Mouse (Mus musculus): ENCODE results near the gene Mvb12b. TPM values are rescaled to one million over a fixed set of nuclear protein-coding genes. Genes with fewer than 3 reads are reported as not detected.

Gene Mvb12b
- polyA plus RNA-seq, 1 experiment from 2014 or later = 17.8 TPM

- no peaks in the 10 kb centered on the region for H3K36me3 ChIP-seq
- no peak overlapping the region for H3K4me2 ChIP-seq
- 68% methylated on average over 5 of the region's 8 CpGs for WGBS
- ATAC-seq (ENCODE audit: insufficient read depth, low FRiP score, low read depth) = no peak
- H3K27ac ChIP-seq = no peak overlapping the region
- no peaks in the 10 kb centered on the region for H3K27me3 ChIP-seq (replicated peaks)
- H3K4me3 ChIP-seq (replicated peaks) = no peak overlapping the region
- H3K9me3 ChIP-seq = no peaks in the 10 kb centered on the region
- 0 out of 2 replicates have a peak, but pooled peaks cover 3% of the 10 kb centered on the region for H3K4me1 ChIP-seq
- H3K9ac ChIP-seq = no peak overlapping the region
Observed at GRCm38 (mm10) chr2:33764476-33764875, 123.3 kb downstream of the Mvb12b start.

GRCm38 (mm10) chr2:33762210-33762609, 125.5 kb downstream of the Mvb12b start:
- no peaks in the 10 kb centered on the region for H3K9me3 ChIP-seq
- H3K27me3 ChIP-seq (replicated peaks) = no peaks in the 10 kb centered on the region
- H3K9ac ChIP-seq = no peak overlapping the region
- H3K27ac ChIP-seq = no peak overlapping the region
- no peak overlapping the region for H3K4me3 ChIP-seq (replicated peaks)
- 56% methylated on average over 6 of the region's 6 CpGs for WGBS
- H3K4me2 ChIP-seq = no peak overlapping the region
- ATAC-seq (ENCODE audit: insufficient read depth, low FRiP score, low read depth) = no peak
- no peaks in the 10 kb centered on the region for H3K36me3 ChIP-seq
- H3K4me1 ChIP-seq = 0 out of 2 replicates have a peak, but pooled peaks cover 3% of the 10 kb centered on the region

- Histone ChIP-seq H3K4me1 (0 out of 2 replicates have a peak, but pooled peaks cover 3% of the 10 kb centered on the region), H3K27me3 (replicated peaks) (no peaks in the 10 kb centered on the region), H3K9me3 (no peaks in the 10 kb centered on the region), H3K27ac (no peak overlapping the region), H3K4me3 (replicated peaks) (no peak overlapping the region), H3K9ac (no peak overlapping the region), H3K36me3 (no peaks in the 10 kb centered on the region), H3K4me2 (no peak overlapping the region)
- ATAC-seq (ENCODE audit: insufficient read depth, low FRiP score, low read depth) = no peak
- 65% methylated on average over 13 of the region's 13 CpGs for WGBS
Observed at GRCm38 (mm10) chr2:33760571-33760991, 127.2 kb downstream of the Mvb12b start.

DNA sequence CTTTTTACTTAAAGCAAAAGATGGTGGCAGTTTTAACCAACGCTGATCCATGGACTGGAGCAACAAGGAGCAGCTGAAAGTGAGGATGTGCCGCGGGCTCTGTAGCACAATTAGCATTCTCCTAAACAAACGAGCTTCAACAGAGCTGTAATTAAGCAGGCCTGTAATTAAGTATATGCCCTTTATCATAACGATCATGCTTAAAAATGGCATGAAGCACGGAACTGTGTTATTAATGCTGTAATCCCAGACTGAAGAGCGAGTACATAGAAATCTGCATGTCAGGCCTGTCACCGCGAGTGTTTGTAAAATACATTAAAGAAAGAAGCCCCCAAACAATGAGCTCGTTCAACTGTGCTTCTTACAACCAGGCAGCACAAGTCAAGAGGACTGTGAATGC, 128.3 kb downstream of the Mvb12b start:
- no peak for ATAC-seq (ENCODE audit: insufficient read depth, low FRiP score, low read depth)
- WGBS = 61% methylated on average over 10 of the region's 10 CpGs
- H3K36me3 ChIP-seq = no peaks in the 10 kb centered on the region
- no peak overlapping the region for H3K9ac ChIP-seq
- H3K4me3 ChIP-seq (replicated peaks) = no peak overlapping the region
- H3K27me3 ChIP-seq (replicated peaks) = no peaks in the 10 kb centered on the region
- no peak overlapping the region for H3K4me2 ChIP-seq
- peaks cover 12% of the 10 kb centered on the region for H3K4me1 ChIP-seq
- H3K27ac ChIP-seq = no peak overlapping the region
- H3K9me3 ChIP-seq = no peaks in the 10 kb centered on the region

GRCm38 (mm10) chr2:33755633-33756020, 132.1 kb downstream of the Mvb12b start:
- no peak for ATAC-seq (ENCODE audit: insufficient read depth, low FRiP score, low read depth)
- 0 out of 2 replicates have a peak overlapping the region, but pooled peaks have one; percentile 27 for H3K27ac ChIP-seq

DNA sequence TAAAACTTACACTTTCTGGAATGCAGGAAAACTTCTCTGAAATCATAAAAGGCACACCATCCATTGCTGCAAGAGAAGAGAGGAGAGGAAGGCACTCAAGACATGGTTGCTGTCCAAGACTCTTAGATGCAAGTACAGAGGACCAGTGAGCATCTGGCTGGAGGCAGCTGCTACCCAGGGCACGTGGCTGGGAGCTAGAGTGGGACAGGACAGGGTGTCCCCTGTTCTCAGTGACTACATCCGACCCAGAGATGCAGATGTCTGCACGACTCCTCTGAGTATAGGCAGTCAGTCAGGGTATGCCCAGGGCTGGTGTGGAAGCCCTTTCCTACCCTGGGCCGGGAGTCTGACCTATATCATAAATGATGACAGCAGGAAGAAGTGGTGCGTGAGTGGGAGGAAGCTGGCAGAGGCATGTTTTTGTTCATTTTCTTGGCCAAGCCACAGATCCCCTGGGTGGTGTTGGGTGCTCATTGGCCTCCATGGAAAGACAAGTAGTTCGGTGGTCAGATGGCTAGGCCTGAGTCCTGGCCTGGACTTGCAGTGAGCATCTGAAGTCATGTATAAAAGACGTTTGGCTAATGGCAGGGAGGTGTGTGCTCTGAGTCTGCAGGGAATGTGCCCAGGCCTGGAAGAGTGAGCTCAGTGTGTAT, 132.6 kb downstream of the Mvb12b start:
- 55% methylated on average over 7 of the region's 7 CpGs for WGBS
- H3K4me2 ChIP-seq = no peak overlapping the region
- no peaks in the 10 kb centered on the region for H3K36me3 ChIP-seq
- ATAC-seq (ENCODE audit: insufficient read depth, low FRiP score, low read depth) = no peak
- no peak overlapping the region for H3K9ac ChIP-seq
- no peaks in the 10 kb centered on the region for H3K27me3 ChIP-seq (replicated peaks)
- 0 out of 2 replicates have a peak overlapping the region, but pooled peaks have one; percentile 83 for H3K27ac ChIP-seq
- no peak overlapping the region for H3K4me3 ChIP-seq (replicated peaks)
- H3K9me3 ChIP-seq = no peaks in the 10 kb centered on the region
- peaks cover 23% of the 10 kb centered on the region for H3K4me1 ChIP-seq

More at GRCm38 (mm10) chr2:33755633-33756020, 132.1 kb downstream of the Mvb12b start:
- Histone ChIP-seq H3K27me3 (replicated peaks) (no peaks in the 10 kb centered on the region), H3K4me1 (peaks cover 24% of the 10 kb centered on the region), H3K4me3 (replicated peaks) (no peak overlapping the region), H3K9ac (no peak overlapping the region), H3K4me2 (no peak overlapping the region), H3K36me3 (no peaks in the 10 kb centered on the region), H3K9me3 (no peaks in the 10 kb centered on the region)
- WGBS = 54% methylated on average over 6 of the region's 6 CpGs

GRCm38 (mm10) chr2:33754317-33754633, 133.5 kb downstream of the Mvb12b start:
- no peak overlapping the region for H3K4me3 ChIP-seq (replicated peaks)
- H3K9ac ChIP-seq = no peak overlapping the region
- H3K4me1 ChIP-seq = peaks cover 23% of the 10 kb centered on the region
- no peak overlapping the region; the same call in 1 of the 2 replicates for H3K4me2 ChIP-seq
- WGBS = 76% methylated on average over 3 of the region's 3 CpGs
- H3K27ac ChIP-seq = peak overlapping the region; percentile 83
- H3K9me3 ChIP-seq = no peaks in the 10 kb centered on the region
- no peaks in the 10 kb centered on the region for H3K27me3 ChIP-seq (replicated peaks)
- no peak for ATAC-seq (ENCODE audit: insufficient read depth, low FRiP score, low read depth)
- H3K36me3 ChIP-seq = peaks cover 6% of the 10 kb centered on the region

DNA sequence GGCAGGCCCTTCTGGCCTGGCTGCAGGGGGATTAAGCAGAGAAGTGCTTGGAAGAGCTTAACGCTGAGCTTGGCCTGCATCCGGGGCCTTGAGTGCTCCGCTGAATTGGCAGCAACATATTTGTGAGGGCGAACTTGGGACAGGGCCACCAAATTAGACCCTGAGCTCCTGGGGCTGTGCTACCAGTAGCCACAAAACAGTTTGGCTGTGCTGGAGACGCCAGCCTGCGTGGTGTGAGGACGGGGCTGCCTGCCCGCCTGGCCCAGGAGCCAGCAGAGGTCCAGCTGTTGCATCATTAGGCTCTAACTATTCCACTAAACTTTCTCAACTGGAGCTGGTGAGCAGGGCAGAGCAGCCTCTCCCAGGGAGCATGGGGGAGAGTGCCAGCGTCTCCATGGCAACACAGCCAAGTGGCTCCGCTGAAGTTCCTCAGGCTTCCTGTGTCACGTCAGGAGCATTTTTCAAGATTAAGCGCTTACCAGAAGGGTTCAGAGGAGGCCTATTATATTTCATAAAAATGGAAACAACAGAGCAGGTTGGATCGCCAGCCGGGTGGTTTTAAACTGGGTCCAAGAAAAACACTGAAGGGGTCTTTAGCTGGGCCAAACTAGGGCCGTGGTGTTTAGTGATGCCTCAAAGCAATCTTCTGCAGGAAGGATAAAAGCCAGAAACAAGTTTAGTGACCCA, 134.0 kb downstream of the Mvb12b start:
- peak; percentile 56 for ATAC-seq (ENCODE audit: insufficient read depth, low FRiP score, low read depth)
- peak overlapping the region; percentile 15 for H3K4me2 ChIP-seq

GRCm38 (mm10) chr2:33750611-33751010, 137.1 kb downstream of the Mvb12b start:
- no peak overlapping the region for H3K4me3 ChIP-seq (replicated peaks)
- no peak overlapping the region for H3K4me2 ChIP-seq

More for the DNA sequence above, 134.0 kb downstream of the Mvb12b start:
- 26% methylated on average over 15 of the region's 15 CpGs for WGBS
- H3K4me3 ChIP-seq (replicated peaks) = no peak overlapping the region
- H3K36me3 ChIP-seq = peaks cover 6% of the 10 kb centered on the region
- peak overlapping the region; percentile 83 for H3K27ac ChIP-seq
- H3K9me3 ChIP-seq = no peaks in the 10 kb centered on the region
- no peaks in the 10 kb centered on the region for H3K27me3 ChIP-seq (replicated peaks)
- no peak overlapping the region for H3K9ac ChIP-seq
- peaks cover 23% of the 10 kb centered on the region for H3K4me1 ChIP-seq

DNA sequence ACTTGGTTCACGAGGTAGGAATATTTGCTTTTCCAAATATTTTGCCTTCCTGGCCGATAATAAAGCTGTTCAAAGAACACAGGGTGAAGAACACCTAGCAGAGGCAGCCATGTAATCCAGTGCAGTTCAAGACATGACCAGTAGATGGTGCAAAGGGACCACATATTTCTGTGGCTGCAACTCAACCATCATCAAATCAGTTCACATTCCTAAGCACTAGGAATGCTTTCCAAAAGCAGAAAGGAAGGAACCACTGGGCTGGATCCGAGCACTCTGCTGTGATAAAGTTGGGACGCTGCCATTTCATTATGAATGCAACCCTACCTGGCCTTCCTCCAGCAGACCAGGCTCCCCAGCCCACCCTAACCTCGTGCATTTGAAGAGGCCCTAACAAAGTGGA, 141.3 kb downstream of the Mvb12b start:
- 7% methylated on average over 5 of the region's 5 CpGs for WGBS
- Histone ChIP-seq H3K4me1 (no peaks in the 10 kb centered on the region), H3K36me3 (peaks cover 6% of the 10 kb centered on the region), H3K4me3 (replicated peaks) (no peak overlapping the region), H3K4me2 (no peak overlapping the region), H3K9ac (no peak overlapping the region), H3K27me3 (replicated peaks) (no peaks in the 10 kb centered on the region), H3K9me3 (no peaks in the 10 kb centered on the region), H3K27ac (no peak overlapping the region)
- ATAC-seq (ENCODE audit: insufficient read depth, low FRiP score, low read depth) = peak; percentile 63; the same call in 1 of the 2 replicates

More at GRCm38 (mm10) chr2:33750611-33751010, 137.1 kb downstream of the Mvb12b start:
- no peak for ATAC-seq (ENCODE audit: insufficient read depth, low FRiP score, low read depth)
- H3K36me3 ChIP-seq = peaks cover 6% of the 10 kb centered on the region
- no peak overlapping the region for H3K27ac ChIP-seq
- H3K27me3 ChIP-seq (replicated peaks) = no peaks in the 10 kb centered on the region
- no peak overlapping the region for H3K9ac ChIP-seq
- WGBS = 86% methylated on average over 7 of the region's 7 CpGs
- peaks cover 23% of the 10 kb centered on the region for H3K4me1 ChIP-seq
- no peaks in the 10 kb centered on the region for H3K9me3 ChIP-seq

DNA sequence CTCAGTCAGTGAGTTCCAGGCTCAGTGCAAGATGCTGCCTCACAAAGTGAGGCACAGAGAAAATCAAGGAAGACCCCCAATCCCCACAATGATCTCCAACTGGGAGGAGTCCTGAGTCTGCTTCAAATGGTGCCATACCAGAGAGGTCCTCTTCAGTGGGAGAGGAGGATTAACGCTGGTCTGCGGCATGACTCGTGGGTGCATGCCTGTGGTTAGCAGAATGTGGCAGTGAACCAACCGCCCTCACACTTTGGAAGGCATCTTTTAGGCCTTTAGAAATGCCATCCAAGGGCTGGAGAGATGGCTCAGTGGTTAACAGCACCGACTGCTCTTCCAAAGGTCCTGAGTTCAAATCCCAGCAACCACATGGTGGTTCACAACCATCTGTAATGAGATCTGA, 142.0 kb downstream of the Mvb12b start:
- no peak for ATAC-seq (ENCODE audit: insufficient read depth, low FRiP score, low read depth)
- WGBS = 93% methylated on average over 5 of the region's 5 CpGs
- no peaks in the 10 kb centered on the region for H3K9me3 ChIP-seq
- no peaks in the 10 kb centered on the region for H3K4me1 ChIP-seq
- no peak overlapping the region for H3K4me2 ChIP-seq
- no peak overlapping the region for H3K27ac ChIP-seq
- H3K36me3 ChIP-seq = peaks cover 6% of the 10 kb centered on the region
- no peaks in the 10 kb centered on the region for H3K27me3 ChIP-seq (replicated peaks)
- H3K9ac ChIP-seq = no peak overlapping the region
- H3K4me3 ChIP-seq (replicated peaks) = no peak overlapping the region

DNA sequence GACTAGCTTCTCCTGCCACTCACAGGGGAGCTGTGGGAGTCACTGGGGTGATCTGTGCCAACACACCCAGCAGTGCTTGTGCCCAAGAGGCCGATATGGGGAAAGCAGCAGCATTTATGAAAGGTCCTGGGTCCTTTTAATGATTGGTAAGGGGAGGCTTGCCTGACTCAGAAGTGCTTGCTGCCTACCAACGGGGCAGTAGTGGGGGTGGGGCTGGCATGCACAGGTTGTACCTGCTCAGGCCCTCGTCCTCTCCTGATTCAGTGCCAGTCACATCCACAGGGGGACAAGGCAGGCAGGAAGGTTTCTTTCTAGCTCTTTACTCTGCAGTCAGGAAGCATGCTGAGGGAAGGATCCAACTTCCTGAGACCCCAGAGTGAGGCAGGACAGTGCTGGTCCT, 150.6 kb downstream of the Mvb12b start:
- Histone ChIP-seq H3K27me3 (replicated peaks) (no peaks in the 10 kb centered on the region), H3K4me1 (no peaks in the 10 kb centered on the region), H3K9me3 (no peaks in the 10 kb centered on the region), H3K9ac (no peak overlapping the region), H3K4me3 (replicated peaks) (no peak overlapping the region), H3K4me2 (no peak overlapping the region), H3K27ac (no peak overlapping the region), H3K36me3 (peaks cover 7% of the 10 kb centered on the region; the same call in 1 of the 2 replicates)
- ATAC-seq (ENCODE audit: insufficient read depth, low FRiP score, low read depth) = no peak
- 56% methylated on average over 3 of the region's 3 CpGs for WGBS

Measured in stomach, embryonic 15.5 days (tissue).